Mouse (Mus musculus) mammary gland, adult 2 months (tissue): Measurements from ENCODE around the gene 9130008F23Rik. TPM values are rescaled to one million over a fixed set of nuclear protein-coding genes. Genes with fewer than 3 reads are reported as not detected.

Experiments
- polyA plus RNA-seq: library from polyadenylated mRNA; depleted of rRNA; stranded (reverse); fragments of >200 nt; gene quantifications from 2 replicates; pipeline ENCODE4 v1.2.3, GENCODE M21; 2012; ENCODE audit warnings: low replicate concordance; rRNA removed

The 9130008F23Rik gene
- polyA plus RNA-seq, result 3.3 and 4.1 TPM in 2 replicates

DNA sequence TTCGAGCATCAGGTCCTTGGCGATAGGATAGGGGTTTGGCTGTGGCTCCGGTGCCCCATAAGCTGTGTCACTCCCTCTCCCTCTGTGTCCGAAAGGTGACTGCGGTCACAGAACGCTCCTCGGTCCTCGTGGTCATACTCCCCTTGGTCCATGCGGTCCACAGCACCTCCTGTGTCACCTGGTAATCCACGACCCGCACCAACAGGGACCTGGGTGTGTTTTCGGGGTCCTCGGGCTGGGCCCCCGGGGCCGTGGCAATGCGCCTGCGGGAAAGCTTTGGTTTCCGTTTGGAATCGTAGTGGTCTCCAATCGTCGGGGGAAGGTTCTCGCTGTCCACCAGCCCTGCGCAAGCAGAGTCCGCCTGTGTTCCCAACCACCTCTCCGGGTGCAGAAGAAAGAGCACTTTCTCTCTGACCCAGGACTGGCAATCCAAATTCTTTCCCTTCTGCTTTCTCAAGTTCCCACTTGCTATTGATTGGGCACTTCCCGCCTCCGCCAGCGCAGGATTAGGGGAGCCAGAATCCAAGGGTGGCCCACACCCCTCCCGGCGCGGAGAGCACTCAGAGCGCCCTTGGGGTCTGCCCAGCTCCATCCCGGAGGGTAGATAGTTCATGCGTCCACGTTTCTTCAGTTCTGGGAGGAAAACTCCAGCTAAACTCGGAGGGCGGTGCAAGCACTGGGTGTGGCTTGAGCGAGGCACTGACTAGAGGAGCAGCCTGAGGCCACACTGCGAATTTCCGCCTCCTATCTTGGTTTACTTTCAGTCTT lies at the start of gene 9130008F23Rik:
Gene 9130008F23Rik, minus strand, starts transcription at position 636 of the 768 bp plus-strand sequence.

DNA sequence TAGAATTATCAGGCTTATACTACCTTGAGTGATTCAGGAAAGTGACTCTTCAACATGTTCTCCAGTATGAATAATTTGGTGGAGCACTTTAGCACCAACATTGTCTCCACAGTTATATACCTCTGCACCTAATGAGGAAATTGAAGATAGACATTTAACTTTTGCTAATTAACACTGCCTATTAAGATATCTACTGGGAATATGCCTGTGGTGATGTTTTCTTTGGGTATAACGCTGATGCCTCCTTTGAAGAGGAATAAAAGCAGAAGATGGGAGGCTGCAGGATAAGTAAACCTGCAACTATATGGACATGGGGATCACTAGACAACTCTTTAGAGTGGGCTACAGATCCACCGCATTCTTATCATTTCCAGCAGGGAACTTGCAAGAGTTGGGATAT lies 33.9 kb upstream of the 9130008F23Rik start, which contains the start of gene Glyatl3:
Gene Glyatl3, minus strand, starts transcription at position 101 of the 400 bp plus-strand sequence.

Other genes starting within 250 kb of the 9130008F23Rik start
- gene Esp3, start 248.5 kb downstream of the 9130008F23Rik start, polyA plus RNA-seq, result not detected in 2 replicates
- not detected in 2 replicates for gene Esp1, start 153.4 kb downstream of the 9130008F23Rik start, polyA plus RNA-seq
- gene Crisp2, start 73.6 kb downstream of the 9130008F23Rik start, polyA plus RNA-seq, result not detected in 2 replicates
- gene Rhag, start 69.4 kb downstream of the 9130008F23Rik start, polyA plus RNA-seq, result not detected in 2 replicates
- gene Glyatl3, start 33.8 kb upstream of the 9130008F23Rik start, polyA plus RNA-seq, result not detected in 2 replicates
- gene Mut, start 54.1 kb upstream of the 9130008F23Rik start, polyA plus RNA-seq, result 11.4 and 28.3 TPM in 2 replicates
- 0.60 and 1.2 TPM in 2 replicates for gene Cenpq, start 54.5 kb upstream of the 9130008F23Rik start, polyA plus RNA-seq